In genomic region chr12:73872435-73872834, GRCm38 (mm10) we compare ENCODE assay signal across 11 mouse cellular contexts. TPM values are rescaled to one million over a fixed set of nuclear protein-coding genes. Genes with fewer than 3 reads are reported as not detected.
DNase-seq lines count a peak whose midpoint lies in the region; TF ChIP-seq lines count a peak whose summit lies in the region.
"Had no signal": no experiment of that assay in that cellular context is flagged by ENCODE, and none has a peak within 500 bp of the region (broad histone marks: within the 10 kb centered on the region; RNA-seq: fewer than 3 reads in every experiment).

No protein-coding gene starts in this region.

- H3K4me1 ChIP-seq in heart, adult 2 months (ENCODE audit: control insufficient read depth, insufficient read depth, low read length) = peaks cover 3% of the 10 kb centered on the region
- peaks cover 10% of the 10 kb centered on the region; the same call in 1 of the 2 replicates for H3K4me1 ChIP-seq in heart, embryonic 10.5 days

- intact Hi-C loops in heart, adult 2 months (cut with DNase I) = no loop called here

- H3K27me3 ChIP-seq in heart, adult 2 months (ENCODE audit: control insufficient read depth, insufficient read depth, low read length) = no peaks in the 10 kb centered on the region
- no peaks in the 10 kb centered on the region for H3K27me3 ChIP-seq in heart, embryonic 10.5 days (ENCODE audit: insufficient read depth, poor library complexity, severe bottlenecking)
- H3K27me3 ChIP-seq: embryonic facial prominence, embryonic 12.5 days; intestine, embryonic 15.5 days; Patski had no signal

- TF ChIP-seq POLR2A in heart, adult 2 months (IDR thresholded peaks at IDR 0.05; ENCODE audit: insufficient read depth, low read depth, low read length) = no peak

- no peak overlapping the region for H3K4me3 ChIP-seq in heart, adult 2 months
- no peak overlapping the region for H3K4me3 ChIP-seq in heart, embryonic 10.5 days
- H3K4me3 ChIP-seq: embryonic facial prominence, embryonic 12.5 days; intestine, embryonic 15.5 days had no signal

- no peaks in the 10 kb centered on the region for H3K9me3 ChIP-seq in heart, embryonic 10.5 days
- H3K9me3 ChIP-seq: embryonic facial prominence, embryonic 12.5 days; intestine, embryonic 15.5 days had no signal

- no peak for TF ChIP-seq CTCF in heart, adult 2 months (IDR thresholded peaks at IDR 0.05)

- DNase-seq in heart, adult 2 months = peak; percentile 53 to 73
- DNase-seq in heart, embryonic 10.5 days (ENCODE audit: low spot score) = no peak
- DNase-seq in adipocyte (ENCODE audit: low spot score) = peak; percentile 31
- DNase-seq in cerebellum, adult 8-10 months = peak; percentile 86
- DNase-seq in heart, adult 8-10 months (ENCODE audit: low spot score) = peak; percentile 71
- no peak for DNase-seq in thymus, postnatal 4 days
- DNase-seq in spleen, postnatal 10 days (ENCODE audit: low spot score in 2 of 2) = no peak

- no peak overlapping the region for H3K27ac ChIP-seq in heart, adult 2 months
- H3K27ac ChIP-seq in heart, embryonic 10.5 days = no peak overlapping the region
- H3K27ac ChIP-seq: embryonic facial prominence, embryonic 12.5 days; intestine, embryonic 15.5 days; liver, embryonic 14.5 days had no signal

- H3K79me2 ChIP-seq in heart, adult 2 months (replicated peaks; ENCODE audit: control insufficient read depth, insufficient read depth, low read length) = no peaks in the 10 kb centered on the region

- WGBS in heart, adult 2 months = 35% methylated on average over 2 of the region's 2 CpGs
- 58% methylated on average over 2 of the region's 2 CpGs for WGBS in heart, embryonic 10.5 days

- TF ChIP-seq EP300 in heart, adult 2 months (IDR thresholded peaks at IDR 0.05; ENCODE audit: insufficient read depth, low read depth, low read length) = no peak

- no peak overlapping the region for H3K9ac ChIP-seq in heart, adult 2 months (ENCODE audit: low read depth, low read length)
- H3K9ac ChIP-seq: embryonic facial prominence, embryonic 12.5 days; intestine, embryonic 15.5 days; liver, embryonic 14.5 days had no signal

- H3K36me3 ChIP-seq in heart, adult 2 months (ENCODE audit: control insufficient read depth, insufficient read depth, low read length) = no peaks in the 10 kb centered on the region
- no peaks in the 10 kb centered on the region for H3K36me3 ChIP-seq in heart, embryonic 10.5 days
- H3K36me3 ChIP-seq: embryonic facial prominence, embryonic 12.5 days; intestine, embryonic 15.5 days had no signal

RNA-seq across cellular contexts. Expression of gene Hif1a, which starts 28.7 kb away (rescaled TPM):
- 10 to 100 TPM; 45.3 to 45.7 TPM for total RNA-seq in heart, adult 2 months (2021)
- 18.0 and 35.1 TPM in 2 replicates for polyA plus RNA-seq in heart, adult 2 months (2012; rRNA removed)
- 138 and 194 TPM in 2 replicates for polyA plus RNA-seq in heart, embryonic 10.5 days (2016; fragmentation: Nextera tagmentation; extraction: Ambion mirVana)
- total RNA-seq in heart, adult 8-10 months (2022) = 10 to 100 TPM; 39.3 to 48.6 (median 43.8) TPM

Comparison
In these comparisons a context has a peak if more than half of its experiments do, and no peak if none do; other contexts are left out.
1. DNase-seq: peak in heart, adult 2 months (2 of 2), adipocyte (single experiment), cerebellum, adult 8-10 months (single experiment) and heart, adult 8-10 months (single experiment); none in heart, embryonic 10.5 days (single experiment), thymus, postnatal 4 days (single experiment) and spleen, postnatal 10 days (0 of 2).